Mouse (Mus musculus): ENCODE data around the gene Pax1.

DNA sequence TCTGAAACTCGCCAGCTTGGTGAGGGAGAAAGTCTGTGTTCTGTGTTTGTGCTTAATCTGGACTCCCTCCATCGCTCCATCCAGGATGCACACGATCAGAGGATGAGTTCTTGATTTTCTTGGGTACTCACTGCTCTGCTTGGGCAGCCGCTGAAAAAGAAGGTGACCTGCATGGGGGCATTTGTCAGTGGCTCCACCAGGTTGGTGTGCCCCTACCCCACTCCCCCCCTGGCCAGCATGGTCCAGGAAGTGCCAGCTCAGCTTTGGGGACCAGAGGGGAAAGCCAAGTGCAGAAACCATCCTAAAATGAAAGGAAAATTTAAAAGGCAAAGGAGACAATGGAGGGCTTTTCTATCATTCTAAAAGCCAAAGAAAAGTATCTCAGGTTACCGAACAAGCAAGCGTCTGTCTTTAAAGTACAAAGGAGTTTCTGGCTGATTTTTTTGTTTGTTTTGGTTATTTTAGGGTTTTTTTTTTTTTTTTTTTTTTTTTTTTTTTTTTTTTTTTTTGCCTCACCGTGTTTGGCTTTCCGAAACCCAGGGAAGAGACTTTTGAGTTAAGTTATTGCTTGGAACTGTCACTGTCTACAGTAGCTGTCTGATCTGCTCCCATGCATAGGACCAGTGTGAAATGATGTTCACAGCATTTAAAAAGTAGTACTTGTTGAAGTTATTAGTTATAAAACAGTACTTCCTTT lies 13.4 kb downstream of the Pax1 start:
- TF ChIP-seq CTCF (IDR thresholded peaks at IDR 0.05; ENCODE audit: extremely low read depth, insufficient read length, insufficient replicate concordance, low read depth, low read length) (no peak), POLR2A (IDR thresholded peaks at IDR 0.05; ENCODE audit: low read depth, low read length) (no peak)
